Mouse (Mus musculus) neutrophil, adult 5-6 weeks (primary cell): Measurements from ENCODE around the gene Rab40b. TPM values are rescaled to one million over a fixed set of nuclear protein-coding genes. Genes with fewer than 3 reads are reported as not detected.

Experiments
- ATAC-seq: fragments of 151-379, 151-347 bp; 2 replicates; pipeline ENCODE4 v1.8.0; 2017; ENCODE audit warnings: mild to moderate bottlenecking, moderate TSS enrichment; ENCODE audit not compliant: insufficient number of reproducible peaks, poor library complexity, low FRiP score, severe bottlenecking; ENCODE audit errors: extremely low read depth
- total RNA-seq: library from RNA; stranded (forward); fragments of 200-1000 nt; gene quantifications from 2 replicates; pipeline ENCODE4 v1.2.3, GENCODE M21; 2017

Gene Rab40b
- total RNA-seq: not detected in 2 replicates

GRCm38 (mm10) chr11:121387750-121388553 is at the start of gene Rab40b:
Gene Rab40b, minus strand, starts transcription at chr11:121388251.
- ATAC-seq: 0 out of 2 replicates have a peak, but pooled peaks have one; percentile 7

DNA sequence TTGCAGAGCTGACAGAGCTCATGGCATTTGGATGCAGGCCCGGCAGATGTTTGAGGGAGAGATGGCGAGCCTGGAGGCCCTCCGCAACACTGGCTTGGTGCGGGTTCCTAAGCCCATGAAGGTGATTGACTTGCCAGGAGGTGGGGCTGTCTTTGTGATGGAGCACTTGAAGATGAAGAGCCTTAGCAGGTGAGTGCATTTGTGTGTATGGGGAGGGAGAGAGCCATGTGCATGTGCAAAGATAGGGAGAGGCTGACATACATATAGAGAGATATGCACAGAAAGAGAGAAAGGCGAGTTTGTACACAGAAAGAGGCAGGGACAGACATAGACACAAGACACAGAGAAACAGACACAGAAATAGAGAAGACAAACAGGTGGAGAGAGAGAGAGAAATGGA is 49.2 kb upstream of the Rab40b start:
- no peak for ATAC-seq

DNA sequence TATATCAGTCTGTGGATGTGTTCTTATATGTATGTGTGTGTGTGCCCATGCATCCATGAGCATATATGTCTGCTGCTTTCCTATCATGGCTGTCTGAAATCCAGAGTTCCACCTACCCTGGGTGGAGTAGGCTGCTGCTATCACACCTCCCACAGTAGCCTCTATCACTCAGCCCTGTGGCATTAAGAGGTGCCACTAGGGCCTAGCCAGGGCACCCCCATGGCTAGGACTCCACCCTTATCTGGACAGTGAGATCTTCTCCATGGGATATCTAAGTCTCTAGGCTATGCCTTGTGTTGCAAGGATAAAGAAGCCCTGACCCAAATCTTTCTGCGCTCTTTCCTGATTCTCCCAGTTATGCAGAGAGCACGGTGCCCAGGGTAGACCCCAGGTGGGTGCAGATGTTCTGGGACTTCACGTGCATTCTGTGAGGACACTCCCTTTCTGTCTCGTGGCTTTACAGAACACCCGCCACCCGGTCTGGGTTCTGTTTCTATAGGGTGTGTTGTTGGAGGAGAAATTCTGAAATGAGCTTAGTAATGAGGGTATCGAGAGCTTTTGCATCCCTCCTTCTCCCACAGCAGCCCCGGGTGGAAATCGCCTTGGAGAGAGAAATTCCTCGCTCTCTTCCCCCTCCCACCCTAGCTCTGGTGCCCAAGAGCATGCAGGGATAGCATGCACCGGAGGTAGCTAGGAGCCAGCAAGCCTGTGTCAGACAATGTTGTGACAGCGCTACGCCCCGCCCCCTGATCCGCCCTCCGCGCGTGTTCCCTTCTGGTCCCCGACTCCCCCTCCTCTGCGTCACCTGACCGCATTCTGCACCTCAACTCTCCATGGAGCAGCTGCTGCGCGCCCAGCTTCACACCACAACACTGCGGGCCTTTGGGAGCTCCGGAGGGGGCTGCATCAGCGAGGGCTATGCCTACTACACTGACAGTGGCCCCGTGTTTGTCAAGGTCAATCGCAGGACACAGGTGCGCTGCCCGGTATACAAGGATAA is 46.4 kb upstream of the Rab40b start, which contains the start of gene Fn3k:
Gene Fn3k (plus strand): TSS at position 758 of the 1,000 bp plus-strand sequence.
- ATAC-seq: peak; percentile 85

GRCm38 (mm10) chr11:121433397-121433796 is 45.3 kb upstream of the Rab40b start:
- no peak for ATAC-seq

DNA sequence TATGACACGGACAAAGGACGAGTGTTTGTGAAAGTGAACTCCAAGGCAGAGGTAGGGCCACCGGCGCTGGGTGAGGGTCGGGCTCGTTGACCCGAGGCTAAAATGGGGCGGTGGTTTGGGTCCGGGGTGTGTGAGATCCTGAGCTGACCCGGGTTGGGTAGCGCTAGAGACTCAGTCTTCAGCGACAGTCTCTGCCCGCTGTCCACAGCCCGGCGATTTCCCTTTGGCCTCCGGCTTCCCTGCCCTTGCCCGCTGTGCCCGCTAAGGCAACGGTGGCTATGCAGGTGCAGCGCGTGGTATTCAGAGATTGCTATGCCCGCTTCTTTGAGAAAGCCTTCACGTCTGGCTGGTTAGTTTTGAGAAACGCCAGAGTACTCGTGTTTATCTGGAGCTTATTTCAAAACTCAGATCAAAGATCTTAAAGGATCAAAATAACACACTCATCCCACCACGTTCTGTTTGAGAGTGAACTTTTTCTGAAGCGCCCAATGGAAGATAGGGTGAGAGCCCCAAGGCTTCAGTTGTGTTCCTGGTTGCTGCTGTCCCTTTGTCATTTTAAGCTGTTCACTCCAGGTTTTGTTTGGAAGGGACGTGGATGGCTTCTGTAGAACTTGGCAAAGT is 33.6 kb upstream of the Rab40b start:
- ATAC-seq: peak; percentile 20; the same call in 1 of the 2 replicates

GRCm38 (mm10) chr11:121420830-121421552 is 32.9 kb upstream of the Rab40b start, which contains the start of gene Fn3krp:
Gene Fn3krp, plus strand, starts transcription at chr11:121421401.
- ATAC-seq: peak; percentile 97

DNA sequence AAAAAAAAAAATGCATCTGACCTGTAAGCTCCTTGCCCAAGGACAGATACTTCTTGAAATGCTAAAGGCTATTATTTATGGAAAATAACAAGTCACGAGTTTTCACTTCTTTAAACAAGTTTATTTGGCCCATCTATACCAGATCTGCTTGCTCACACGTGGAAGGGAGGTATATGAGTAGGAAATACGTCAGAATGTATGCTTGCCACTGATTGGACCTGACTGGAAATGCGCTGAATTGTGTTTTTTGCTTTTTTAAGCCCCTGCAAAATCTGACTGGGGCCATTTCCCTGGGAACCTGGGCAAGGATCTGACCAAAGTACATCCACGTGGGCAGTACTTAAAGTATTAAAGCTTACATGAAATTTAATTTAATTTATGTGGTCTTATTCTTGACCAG is 32.3 kb upstream of the Rab40b start:
- no peak for ATAC-seq

GRCm38 (mm10) chr11:121418932-121419331 is 30.9 kb upstream of the Rab40b start:
- no peak for ATAC-seq

DNA sequence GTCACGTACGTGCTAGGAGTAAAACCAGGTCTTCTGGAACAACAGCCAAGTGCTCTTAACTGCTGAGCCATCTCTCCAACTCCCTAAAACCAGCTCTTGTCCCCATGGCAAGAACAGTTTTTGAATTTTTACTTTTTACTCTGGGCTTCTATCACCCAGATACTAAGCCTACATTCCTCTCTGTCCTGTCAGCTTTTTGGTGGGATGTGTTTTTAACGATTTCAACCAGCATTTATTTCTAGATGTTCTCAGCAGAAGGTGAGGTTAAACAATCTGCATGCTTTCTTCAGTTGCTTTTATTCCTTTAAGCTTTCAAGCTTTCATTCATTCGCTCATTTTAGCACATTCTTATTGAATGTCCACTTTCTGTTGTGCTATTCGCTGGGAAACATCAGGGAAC is 29.9 kb upstream of the Rab40b start:
- ATAC-seq: no peak

DNA sequence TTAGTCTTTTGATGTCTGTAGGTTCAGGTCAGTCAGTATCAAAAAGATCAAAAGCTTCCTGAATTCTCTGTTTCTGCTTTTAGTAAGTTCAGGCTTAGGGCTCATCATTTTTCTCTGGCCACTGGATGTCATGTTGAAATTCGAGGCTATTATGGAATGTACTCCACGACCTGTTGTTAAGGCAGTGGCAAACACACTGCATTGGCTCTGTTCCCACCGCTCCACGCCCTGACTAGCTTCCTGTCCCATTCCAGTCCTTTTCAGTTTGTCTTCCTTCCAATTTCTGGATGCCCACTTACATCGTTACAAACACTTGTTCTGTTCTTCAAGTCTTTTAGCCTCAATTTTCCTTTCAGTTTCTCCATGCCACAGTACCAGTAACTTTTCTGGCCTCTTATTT is 27.3 kb upstream of the Rab40b start:
- ATAC-seq: no peak

GRCm38 (mm10) chr11:121414762-121415161 is 26.7 kb upstream of the Rab40b start:
- ATAC-seq: no peak

GRCm38 (mm10) chr11:121407366-121408155 is 19.5 kb upstream of the Rab40b start:
- no peak for ATAC-seq

- no peak for ATAC-seq
These were observed 4.4 kb upstream of the Rab40b start for GRCm38 (mm10) chr11:121392405-121392804.

DNA sequence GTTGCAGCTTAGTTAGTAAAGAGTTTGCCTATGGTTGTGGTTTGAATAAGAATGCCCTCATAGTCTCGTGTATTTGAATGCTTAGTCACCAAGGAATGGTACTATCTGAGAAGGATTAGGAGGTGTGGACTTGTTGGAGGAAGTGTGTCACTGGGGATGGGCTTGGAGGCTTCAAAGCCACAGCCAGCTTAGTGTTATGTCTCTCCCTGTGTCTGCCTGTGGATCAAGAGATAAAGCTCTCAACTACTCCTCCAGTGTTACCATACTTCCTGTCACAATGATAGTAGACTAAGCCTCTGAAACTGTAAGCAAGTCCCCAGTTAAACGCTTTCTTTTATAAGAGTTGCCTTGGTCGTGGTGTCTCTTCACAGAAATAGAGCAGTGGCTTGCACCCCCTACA is 2.7 kb upstream of the Rab40b start:
- ATAC-seq: no peak

- ATAC-seq: no peak
These were observed 499 bp upstream of the Rab40b start for GRCm38 (mm10) chr11:121388554-121388945.

- no peak for ATAC-seq
These were observed 7.8 kb downstream of the Rab40b start for GRCm38 (mm10) chr11:121380294-121380693.

- no peak for ATAC-seq
These were observed 9.4 kb downstream of the Rab40b start for GRCm38 (mm10) chr11:121378644-121379043.

DNA sequence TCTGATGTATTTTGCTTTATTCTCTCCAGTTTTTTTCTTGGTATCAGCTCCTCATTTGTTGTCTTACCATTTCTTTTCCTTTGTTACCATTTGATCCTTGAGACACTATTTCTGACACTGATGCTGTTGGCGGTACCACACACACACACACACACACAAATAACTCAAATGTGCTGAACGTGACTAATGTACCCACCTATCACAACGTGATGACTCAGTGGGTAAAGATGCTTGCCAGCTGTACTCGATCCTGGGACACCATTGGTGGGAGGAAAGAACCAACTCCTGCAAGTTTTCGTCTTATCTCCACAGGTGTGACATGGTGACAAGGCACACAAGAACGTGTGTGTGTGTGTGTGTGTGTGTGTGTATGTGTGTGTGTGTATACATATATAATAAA is 14.7 kb downstream of the Rab40b start:
- no peak for ATAC-seq
